Mouse (Mus musculus): Measurements from ENCODE around the gene Serpinb9c. TPM values are rescaled to one million over a fixed set of nuclear protein-coding genes. Genes with fewer than 3 reads are reported as not detected.
"Not testable (repeated sequence)": the region's sequence is repeated elsewhere in the genome, so short reads cannot be mapped to it uniquely, and the experiment has no call there.

Serpinb9c gene
- not detected in 2 replicates for polyA plus RNA-seq (2015; fragmentation: Nextera tagmentation; extraction: Ambion mirVana)

DNA sequence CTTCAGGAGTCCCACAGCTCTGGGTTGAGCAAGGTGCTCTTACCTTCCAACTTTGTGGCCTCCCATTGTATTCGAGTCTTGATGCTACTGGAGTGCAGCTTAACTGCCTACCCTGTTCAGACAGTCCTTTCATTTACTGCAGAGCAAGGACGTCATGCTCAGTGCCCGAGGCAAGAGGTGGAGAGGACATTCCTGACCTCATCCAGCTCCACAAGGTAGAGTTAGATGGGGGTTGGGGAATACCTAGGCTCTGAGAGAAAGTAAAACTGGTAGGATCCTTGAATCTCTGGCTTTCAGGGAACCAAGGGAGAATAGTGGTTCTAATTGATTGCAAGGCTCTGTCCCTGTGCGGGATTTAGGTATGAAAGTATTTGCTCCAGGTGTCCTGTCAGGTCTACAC lies at the start of gene Serpinb9c:
Gene Serpinb9c, minus strand, starts transcription at position 101 of the 400 bp plus-strand sequence.
- H3K36me3 ChIP-seq (replicated peaks): no peaks in the 10 kb centered on the region
- H3K9ac ChIP-seq: no peak within 1 kb of the TSS
- no peaks in the 10 kb centered on the region for H3K9me3 ChIP-seq (replicated peaks)
- no peak within 1 kb of the TSS for H3K4me3 ChIP-seq (replicated peaks)
- no peaks in the 10 kb centered on the region for H3K4me1 ChIP-seq (replicated peaks)
- no peak within 1 kb of the TSS for H3K27ac ChIP-seq (replicated peaks)
- no peak for ATAC-seq (ENCODE audit: insufficient read depth)
- no peaks in the 10 kb centered on the region for H3K27me3 ChIP-seq
- no peak within 1 kb of the TSS for H3K4me2 ChIP-seq
- WGBS (ENCODE audit: insufficient replicate concordance): 56% methylated on average over 4 of the region's 4 CpGs

DNA sequence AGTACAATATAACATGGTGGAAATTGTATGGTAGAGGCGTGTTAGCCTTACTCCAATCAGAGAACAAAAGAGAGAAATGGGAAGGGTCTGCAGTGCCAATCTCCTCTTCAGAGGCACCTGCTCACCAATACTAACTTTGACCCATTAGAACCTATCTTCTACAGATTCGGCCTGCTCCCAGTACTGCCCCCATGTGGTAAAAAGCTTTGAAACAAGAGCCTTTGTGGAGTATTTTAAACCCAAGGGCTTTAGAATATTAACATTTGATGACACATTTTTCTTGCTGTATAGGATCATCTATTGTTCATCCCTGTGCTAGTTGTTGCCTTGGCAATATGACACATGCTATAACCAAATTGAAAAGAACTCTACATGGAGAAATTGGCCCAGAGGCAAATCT lies 40.2 kb upstream of the Serpinb9c start:
- 44% methylated on average over 2 of the region's 2 CpGs for whole genome bisulfite sequencing (ENCODE audit: insufficient replicate concordance)

DNA sequence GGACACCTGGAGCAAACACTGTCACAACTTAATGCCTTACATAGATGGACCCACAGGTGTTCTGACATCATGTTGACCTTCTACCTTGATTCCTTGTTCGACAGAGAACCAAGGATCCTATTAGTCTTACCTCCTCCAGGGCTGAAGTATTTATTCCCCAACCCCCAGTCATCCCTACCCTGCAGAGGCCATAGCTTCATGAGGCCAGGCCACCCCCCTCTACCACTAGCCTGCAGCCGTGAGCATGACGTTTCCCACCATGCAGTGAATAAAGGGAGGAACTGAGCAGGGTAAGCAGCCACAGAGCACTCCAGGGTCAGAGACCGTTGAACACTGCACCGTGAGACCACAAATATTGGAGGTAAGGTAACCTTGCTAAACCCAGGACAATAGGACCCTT lies 33.1 kb upstream of the Serpinb9c start, which contains the start of gene Serpinb9d:
Gene Serpinb9d, plus strand, starts transcription at position 301 of the 400 bp plus-strand sequence.
- no peak within 1 kb of the TSS for H3K27ac ChIP-seq (replicated peaks)
- H3K4me1 ChIP-seq (replicated peaks): no peaks in the 10 kb centered on the region
- H3K4me2 ChIP-seq: no peak within 1 kb of the TSS
- no peaks in the 10 kb centered on the region for H3K9me3 ChIP-seq (replicated peaks)
- WGBS (ENCODE audit: insufficient replicate concordance): 56% methylated on average over 5 of the region's 5 CpGs
- H3K36me3 ChIP-seq (replicated peaks): no peaks in the 10 kb centered on the region
- H3K4me3 ChIP-seq (replicated peaks): no peak within 1 kb of the TSS
- no peaks in the 10 kb centered on the region for H3K27me3 ChIP-seq
- H3K9ac ChIP-seq: no peak within 1 kb of the TSS
- no peak for ATAC-seq (ENCODE audit: insufficient read depth)

More for the DNA sequence above, 40.2 kb upstream of the Serpinb9c start:
- H3K4me3 ChIP-seq (replicated peaks): no peak overlapping the region
- no peaks in the 10 kb centered on the region for H3K36me3 ChIP-seq (replicated peaks)
- no peak for ATAC-seq (ENCODE audit: insufficient read depth)
- no peaks in the 10 kb centered on the region for H3K9me3 ChIP-seq (replicated peaks)
- H3K4me1 ChIP-seq (replicated peaks): no peaks in the 10 kb centered on the region
- H3K9ac ChIP-seq: no peak overlapping the region
- no peak overlapping the region for H3K27ac ChIP-seq (replicated peaks)
- no peak overlapping the region for H3K4me2 ChIP-seq
- no peaks in the 10 kb centered on the region for H3K27me3 ChIP-seq

DNA sequence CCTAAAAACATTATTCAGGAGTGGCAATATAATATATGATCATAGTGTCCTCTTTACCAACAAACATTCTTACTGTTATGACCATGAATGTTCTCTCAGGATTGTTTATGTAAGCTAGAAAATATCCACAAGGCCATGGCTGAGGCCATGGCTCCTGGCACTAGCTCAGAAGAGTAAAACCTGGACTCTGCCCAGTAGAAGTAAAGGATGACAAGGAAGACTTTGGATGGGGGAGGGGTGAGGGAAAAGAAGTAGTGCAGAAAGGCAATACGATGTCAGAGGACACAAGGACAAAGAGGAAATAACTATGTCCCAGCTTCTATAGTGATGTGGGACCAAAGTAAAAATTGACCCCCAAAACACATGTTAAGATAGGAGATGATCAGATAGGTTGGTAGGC lies 30.9 kb upstream of the Serpinb9c start:
- H3K27ac ChIP-seq (replicated peaks); H3K36me3 ChIP-seq (replicated peaks); H3K9ac ChIP-seq; H3K4me2 ChIP-seq; H3K27me3 ChIP-seq; H3K9me3 ChIP-seq (replicated peaks); H3K4me1 ChIP-seq (replicated peaks); ATAC-seq (ENCODE audit: insufficient read depth); H3K4me3 ChIP-seq (replicated peaks): not testable (repeated sequence)
- 73% methylated on average over 1 of the region's 1 CpGs for WGBS (ENCODE audit: insufficient replicate concordance)

DNA sequence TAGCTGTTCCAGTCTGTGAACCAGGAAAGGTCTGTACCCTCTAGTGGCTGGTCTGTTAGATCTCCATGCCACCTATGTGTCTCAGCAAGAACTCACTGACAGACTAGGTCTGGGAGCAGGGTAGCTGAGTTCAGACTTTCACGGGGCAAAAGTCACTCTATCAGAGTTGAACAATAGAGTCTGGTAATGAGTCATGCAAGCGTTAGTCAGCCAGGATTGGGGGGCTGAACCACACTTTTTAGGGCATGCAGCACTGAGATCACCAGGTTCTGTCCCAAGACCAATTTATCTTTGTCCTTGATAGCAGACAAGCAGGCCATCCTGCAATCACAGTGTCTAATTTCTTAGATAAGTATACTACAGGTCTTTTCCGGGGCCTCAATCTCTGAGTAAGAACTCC lies 18.1 kb downstream of the Serpinb9c start:
- H3K4me1 ChIP-seq (replicated peaks): no peaks in the 10 kb centered on the region
- H3K9me3 ChIP-seq (replicated peaks): no peaks in the 10 kb centered on the region
- no peak overlapping the region for H3K4me3 ChIP-seq (replicated peaks)
- H3K36me3 ChIP-seq (replicated peaks): no peaks in the 10 kb centered on the region
- no peak overlapping the region for H3K9ac ChIP-seq
- H3K27ac ChIP-seq (replicated peaks): no peak overlapping the region
- no peak overlapping the region for H3K4me2 ChIP-seq
- WGBS (ENCODE audit: insufficient replicate concordance): 44% methylated on average over 3 of the region's 3 CpGs
- ATAC-seq (ENCODE audit: insufficient read depth): no peak
- no peaks in the 10 kb centered on the region for H3K27me3 ChIP-seq

DNA sequence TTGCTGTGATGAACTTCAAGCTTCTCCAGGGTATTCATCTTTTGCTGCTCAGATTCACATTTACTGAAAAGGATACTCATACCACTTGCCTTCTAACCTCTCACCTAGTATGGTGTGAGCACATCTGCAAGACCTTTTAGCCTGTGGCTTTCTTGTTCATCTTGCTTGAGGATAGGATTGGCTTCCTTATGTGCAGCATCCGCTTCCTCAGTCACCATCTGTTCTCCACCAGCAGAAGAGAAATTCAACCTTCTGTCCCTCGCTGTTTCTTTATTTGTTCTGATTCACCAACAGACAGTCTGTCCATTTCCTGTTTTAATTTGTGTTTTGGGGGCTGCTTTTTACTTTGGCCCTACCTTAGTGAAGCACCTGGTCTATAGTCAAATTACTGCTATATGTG lies 21.8 kb downstream of the Serpinb9c start:
- no peaks in the 10 kb centered on the region for H3K36me3 ChIP-seq (replicated peaks)
- 64% methylated on average over 2 of the region's 2 CpGs for WGBS (ENCODE audit: insufficient replicate concordance)
- H3K4me2 ChIP-seq: no peak overlapping the region
- no peaks in the 10 kb centered on the region for H3K4me1 ChIP-seq (replicated peaks)
- ATAC-seq (ENCODE audit: insufficient read depth): no peak
- no peak overlapping the region for H3K9ac ChIP-seq
- H3K27me3 ChIP-seq: no peaks in the 10 kb centered on the region
- H3K4me3 ChIP-seq (replicated peaks): no peak overlapping the region
- H3K27ac ChIP-seq (replicated peaks): no peak overlapping the region
- H3K9me3 ChIP-seq (replicated peaks): no peaks in the 10 kb centered on the region

DNA sequence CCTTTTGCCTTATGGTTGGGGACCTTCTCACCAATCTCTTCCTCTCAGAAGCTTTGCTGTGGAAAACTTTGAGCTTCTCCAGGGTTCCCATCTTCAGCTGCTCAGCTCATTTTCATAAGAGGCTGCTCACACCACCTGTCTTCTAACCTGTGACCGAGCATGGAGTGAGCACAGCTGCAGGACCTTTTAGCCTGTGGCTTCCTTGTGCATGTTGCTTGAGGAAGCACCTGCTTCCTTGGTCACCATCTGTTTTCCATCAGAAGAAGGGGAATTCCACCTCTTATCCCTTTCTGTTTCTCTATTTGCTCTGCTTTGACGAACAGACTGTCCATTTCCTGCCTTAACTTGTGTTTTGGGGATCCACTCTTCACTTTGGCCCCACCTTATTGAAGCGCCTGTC lies 46.5 kb downstream of the Serpinb9c start:
- no peak for ATAC-seq (ENCODE audit: insufficient read depth)
- 35% methylated on average over 3 of the region's 3 CpGs for WGBS (ENCODE audit: insufficient replicate concordance)
- H3K4me2 ChIP-seq: no peak overlapping the region
- no peaks in the 10 kb centered on the region for H3K9me3 ChIP-seq (replicated peaks)
- no peak overlapping the region for H3K4me3 ChIP-seq (replicated peaks)
- no peaks in the 10 kb centered on the region for H3K27me3 ChIP-seq
- H3K4me1 ChIP-seq (replicated peaks): no peaks in the 10 kb centered on the region
- no peak overlapping the region for H3K9ac ChIP-seq
- no peaks in the 10 kb centered on the region for H3K36me3 ChIP-seq (replicated peaks)
- H3K27ac ChIP-seq (replicated peaks): no peak overlapping the region

DNA sequence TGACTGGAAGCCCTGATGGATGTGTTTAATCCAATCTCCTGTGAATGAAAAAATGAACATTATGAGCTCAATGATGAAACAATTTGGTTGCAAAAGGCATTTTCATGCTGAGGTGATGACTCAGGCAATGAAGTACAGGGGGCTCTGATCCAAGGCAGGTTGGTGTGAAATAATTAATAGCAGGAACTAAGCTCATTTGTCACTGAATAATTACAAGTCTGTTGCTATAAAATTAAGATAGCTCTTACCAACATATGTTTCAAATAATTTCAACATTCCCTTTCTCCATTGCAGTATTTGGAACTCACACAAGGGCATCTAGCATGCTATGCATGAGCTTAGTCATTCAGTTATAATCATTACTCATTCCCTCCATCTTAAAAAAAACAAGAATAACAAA lies 53.9 kb downstream of the Serpinb9c start:
- H3K27me3 ChIP-seq: no peaks in the 10 kb centered on the region
- H3K4me3 ChIP-seq (replicated peaks): no peak overlapping the region
- H3K4me2 ChIP-seq: no peak overlapping the region
- H3K9me3 ChIP-seq (replicated peaks): no peaks in the 10 kb centered on the region
- H3K27ac ChIP-seq (replicated peaks): no peak overlapping the region
- H3K36me3 ChIP-seq (replicated peaks): no peaks in the 10 kb centered on the region
- no peaks in the 10 kb centered on the region for H3K4me1 ChIP-seq (replicated peaks)
- no peak for ATAC-seq (ENCODE audit: insufficient read depth)
- no peak overlapping the region for H3K9ac ChIP-seq

Other genes starting within 250 kb of the Serpinb9c start
- gene Serpinb6b, start 194.5 kb downstream of the Serpinb9c start, polyA plus RNA-seq (2015; fragmentation: Nextera tagmentation; extraction: Ambion mirVana): 4.6 and 5.4 TPM in 2 replicates
- 1.8 and 1.9 TPM in 2 replicates for gene Serpinb9, start 156.5 kb downstream of the Serpinb9c start, polyA plus RNA-seq (2015; fragmentation: Nextera tagmentation; extraction: Ambion mirVana)
- not detected in 2 replicates for gene Serpinb9b, start 132.3 kb downstream of the Serpinb9c start, polyA plus RNA-seq (2015; fragmentation: Nextera tagmentation; extraction: Ambion mirVana)
- 0.07 TPM in 1 of 2 replicates, not detected in the other for gene Serpinb1b, start 81.2 kb downstream of the Serpinb9c start, polyA plus RNA-seq (2015; fragmentation: Nextera tagmentation; extraction: Ambion mirVana)
- gene Serpinb9d, start 33.2 kb upstream of the Serpinb9c start, polyA plus RNA-seq (2015; fragmentation: Nextera tagmentation; extraction: Ambion mirVana): not detected in 2 replicates
- gene Serpinb9e, start 89.9 kb upstream of the Serpinb9c start, polyA plus RNA-seq (2015; fragmentation: Nextera tagmentation; extraction: Ambion mirVana): not detected in 2 replicates
- gene Serpinb9f, start 164.3 kb upstream of the Serpinb9c start, polyA plus RNA-seq (2015; fragmentation: Nextera tagmentation; extraction: Ambion mirVana): not detected in 2 replicates
- gene Gm11397, start 236.0 kb upstream of the Serpinb9c start, polyA plus RNA-seq (2015; fragmentation: Nextera tagmentation; extraction: Ambion mirVana): not detected in 2 replicates